ENCODE assay signal across 12 mouse cellular contexts in genomic region chr13:56010416-56010815, GRCm38 (mm10).
A peak's percentile ranks its signal among the peaks of the same experiment; 100 is the strongest.
DNase-seq lines count a peak whose midpoint lies in the region; ATAC-seq and TF ChIP-seq lines count a peak whose summit lies in the region.
"Had no signal": no experiment of that assay in that cellular context is flagged by ENCODE, and none has a peak within 500 bp of the region (broad histone marks: within the 10 kb centered on the region; RNA-seq: fewer than 3 reads in every experiment).

No protein-coding gene starts in this region.

- H3K79me2 ChIP-seq in heart, adult 2 months (replicated peaks; ENCODE audit: control insufficient read depth, insufficient read depth, low read length), result no peaks in the 10 kb centered on the region

- no peaks in the 10 kb centered on the region for H3K9me3 ChIP-seq in hindbrain, embryonic 11.5 days (ENCODE audit: control insufficient read depth, low read length)
- H3K9me3 ChIP-seq in midbrain, embryonic 13.5 days, result no peaks in the 10 kb centered on the region
- H3K9me3 ChIP-seq: heart, embryonic 12.5 days; limb, embryonic 12.5 days; neural tube, embryonic 12.5 days had no signal

- ATAC-seq in hindbrain, embryonic 11.5 days (ENCODE audit: low FRiP score), result no peak
- ATAC-seq in midbrain, embryonic 13.5 days, result peak; percentile 53; the same call in 1 of the 2 replicates

- no peaks in the 10 kb centered on the region for H3K4me1 ChIP-seq in hindbrain, embryonic 11.5 days (replicated peaks; ENCODE audit: control insufficient read depth, insufficient read depth, low read length)
- H3K4me1 ChIP-seq in midbrain, embryonic 13.5 days (replicated peaks), result peaks cover 17% of the 10 kb centered on the region
- no peaks in the 10 kb centered on the region for H3K4me1 ChIP-seq in heart, adult 2 months (ENCODE audit: control insufficient read depth, insufficient read depth, low read length)
- H3K4me1 ChIP-seq: heart, embryonic 12.5 days had no signal

- intact Hi-C loops in heart, adult 2 months (cut with DNase I), result no loop called here
- intact Hi-C loops in left cerebral cortex, postnatal 36 days (cut with DNase I), result no loop called here

- TF ChIP-seq EP300 in heart, adult 2 months (IDR thresholded peaks at IDR 0.05; ENCODE audit: insufficient read depth, low read depth, low read length), result no peak

- H3K4me2 ChIP-seq in hindbrain, embryonic 11.5 days (replicated peaks; ENCODE audit: low read depth, low read length), result no peak overlapping the region
- no peak overlapping the region for H3K4me2 ChIP-seq in midbrain, embryonic 13.5 days (replicated peaks)
- H3K4me2 ChIP-seq: heart, embryonic 12.5 days; limb, embryonic 12.5 days; neural tube, embryonic 12.5 days had no signal

- H3K9ac ChIP-seq in hindbrain, embryonic 11.5 days (ENCODE audit: low read depth, low read length), result no peak overlapping the region
- H3K9ac ChIP-seq in midbrain, embryonic 13.5 days (replicated peaks), result no peak overlapping the region
- H3K9ac ChIP-seq in heart, adult 2 months (ENCODE audit: low read depth, low read length), result no peak overlapping the region
- H3K9ac ChIP-seq: heart, embryonic 12.5 days; limb, embryonic 12.5 days; neural tube, embryonic 12.5 days had no signal

- DNase-seq in heart, adult 11 months, result peak; percentile 75
- DNase-seq in heart, adult 9 months (ENCODE audit: low spot score in 2 of 2), result no peak
- DNase-seq in ZHBTc4 (ENCODE audit: low read depth, low spot score), result peak; percentile 11
- DNase-seq in hindbrain, embryonic 11.5 days (ENCODE audit: low spot score), result peak; percentile 31
- DNase-seq in urinary bladder, postnatal 10 days (ENCODE audit: low spot score), result no peak
- DNase-seq in heart, adult 2 months, result no peak
- no peak for DNase-seq in left cerebral cortex, postnatal 36 days (ENCODE audit: low spot score in 2 of 2)
- DNase-seq: B cell, adult 2 months had no signal

- no peak for TF ChIP-seq POLR2A in heart, adult 2 months (IDR thresholded peaks at IDR 0.05; ENCODE audit: insufficient read depth, low read depth, low read length)

- 0 out of 2 replicates have a peak, but pooled peaks cover 2% of the 10 kb centered on the region for H3K27me3 ChIP-seq in hindbrain, embryonic 11.5 days (ENCODE audit: control insufficient read depth, insufficient read depth, low read length)
- H3K27me3 ChIP-seq in midbrain, embryonic 13.5 days, result no peaks in the 10 kb centered on the region; the same call in 1 of the 2 replicates
- H3K27me3 ChIP-seq in heart, adult 2 months (ENCODE audit: control insufficient read depth, insufficient read depth, low read length), result peaks cover 2% of the 10 kb centered on the region; the same call in 1 of the 2 replicates
- H3K27me3 ChIP-seq: limb, embryonic 12.5 days; neural tube, embryonic 12.5 days had no signal

- 51% methylated on average over 6 of the region's 6 CpGs for WGBS in hindbrain, embryonic 11.5 days
- whole genome bisulfite sequencing in midbrain, embryonic 13.5 days, result 42% methylated on average over 6 of the region's 6 CpGs
- WGBS in heart, adult 2 months, result 47% methylated on average over 6 of the region's 6 CpGs

- H3K36me3 ChIP-seq in hindbrain, embryonic 11.5 days (ENCODE audit: control insufficient read depth, insufficient read depth, low read length), result no peaks in the 10 kb centered on the region
- no peaks in the 10 kb centered on the region for H3K36me3 ChIP-seq in midbrain, embryonic 13.5 days
- no peaks in the 10 kb centered on the region for H3K36me3 ChIP-seq in heart, adult 2 months (ENCODE audit: control insufficient read depth, insufficient read depth, low read length)
- H3K36me3 ChIP-seq: heart, embryonic 12.5 days; limb, embryonic 12.5 days; neural tube, embryonic 12.5 days had no signal

- TF ChIP-seq CTCF in heart, adult 2 months (IDR thresholded peaks at IDR 0.05), result no peak

- H3K27ac ChIP-seq in hindbrain, embryonic 11.5 days (ENCODE audit: low read depth, low read length), result no peak overlapping the region
- peak overlapping the region; percentile 65 for H3K27ac ChIP-seq in midbrain, embryonic 13.5 days
- no peak overlapping the region for H3K27ac ChIP-seq in heart, adult 2 months
- H3K27ac ChIP-seq: limb, embryonic 12.5 days; neural tube, embryonic 12.5 days had no signal

- no peak overlapping the region for H3K4me3 ChIP-seq in hindbrain, embryonic 11.5 days (ENCODE audit: low read depth, low read length)
- no peak overlapping the region for H3K4me3 ChIP-seq in midbrain, embryonic 13.5 days (replicated peaks)
- H3K4me3 ChIP-seq in heart, adult 2 months, result no peak overlapping the region
- H3K4me3 ChIP-seq: heart, embryonic 12.5 days; limb, embryonic 12.5 days; neural tube, embryonic 12.5 days had no signal

Comparison
In these comparisons a context has a peak if more than half of its experiments do, and no peak if none do; other contexts are left out.
1. DNase-seq: peak in heart, adult 11 months (single experiment), ZHBTc4 (single experiment) and hindbrain, embryonic 11.5 days (single experiment); none in heart, adult 9 months (0 of 2), urinary bladder, postnatal 10 days (single experiment), heart, adult 2 months (0 of 2) and left cerebral cortex, postnatal 36 days (0 of 2).